In genomic region chr10:13333781-13334180, GRCm38 (mm10) we compare ENCODE assay signal across 10 mouse cellular contexts.
"Had no signal": no experiment of that assay in that cellular context is flagged by ENCODE, and none has a peak within 500 bp of the region (broad histone marks: within the 10 kb centered on the region; RNA-seq: fewer than 3 reads in every experiment).

No protein-coding gene starts in this region.

- DNase-seq: kidney, adult 18-20 months; kidney, adult 9 months; kidney, postnatal 14 days; kidney, postnatal 4 days; layer of hippocampus, postnatal 36 days; liver, postnatal 0 days; lung, embryonic 14.5 days; thymus, adult 2 months; thymus, postnatal 14 days; thymus, postnatal 4 days had no signal
